Mouse (Mus musculus) right cerebral cortex, postnatal 14 days (tissue): ENCODE measurements around the gene 4930469K13Rik.
"Not testable (repeated sequence)": the region's sequence is repeated elsewhere in the genome, so short reads cannot be mapped to it uniquely, and the experiment has no call there.

Experiments
- DNase-seq: peaks from one replicate; pipeline ENCODE4 v3.0.0; 2022

Gene 4930469K13Rik

DNA sequence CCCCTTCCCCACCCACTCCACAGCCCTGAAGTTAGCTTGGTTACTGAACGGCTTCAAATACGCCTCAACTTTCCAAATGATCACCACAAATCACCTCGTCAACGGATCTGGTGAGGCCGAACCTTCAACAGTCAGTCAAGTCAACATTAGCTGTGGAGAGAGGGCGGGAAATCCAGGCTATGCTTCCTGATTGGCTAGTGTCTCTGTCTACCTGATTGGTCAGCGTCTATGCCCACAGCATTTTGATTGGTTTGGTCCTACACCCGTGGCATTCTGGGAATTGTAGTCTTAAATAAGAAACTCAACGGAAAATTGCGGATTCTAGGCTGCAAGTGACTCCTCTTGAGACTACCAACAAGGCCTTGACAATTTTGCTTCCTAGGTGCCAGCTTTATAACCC is at the start of gene 4930469K13Rik:
Gene 4930469K13Rik, minus strand, starts transcription at position 133 of the 400 bp plus-strand sequence.
- no peak for DNase-seq

DNA sequence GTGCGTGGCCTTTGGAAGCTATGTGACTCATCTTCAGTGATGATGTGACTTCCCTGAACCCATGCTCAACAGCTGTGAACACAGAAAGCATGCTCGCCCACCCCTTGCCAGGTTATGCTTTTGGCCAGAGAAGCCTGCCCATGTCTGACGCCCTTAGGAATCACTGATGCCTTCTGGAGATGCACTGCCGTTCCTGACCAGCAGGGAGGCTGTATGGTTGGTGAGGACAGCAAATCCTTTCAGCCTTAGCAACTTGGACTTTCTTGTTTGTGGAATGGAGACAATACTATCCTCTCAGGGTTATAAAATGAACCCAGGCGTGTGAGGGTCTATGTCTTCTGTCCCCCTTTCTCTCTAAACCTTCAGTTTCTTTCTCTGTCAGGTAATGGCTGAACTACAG is 48.6 kb upstream of the 4930469K13Rik start:
- no peak for DNase-seq

DNA sequence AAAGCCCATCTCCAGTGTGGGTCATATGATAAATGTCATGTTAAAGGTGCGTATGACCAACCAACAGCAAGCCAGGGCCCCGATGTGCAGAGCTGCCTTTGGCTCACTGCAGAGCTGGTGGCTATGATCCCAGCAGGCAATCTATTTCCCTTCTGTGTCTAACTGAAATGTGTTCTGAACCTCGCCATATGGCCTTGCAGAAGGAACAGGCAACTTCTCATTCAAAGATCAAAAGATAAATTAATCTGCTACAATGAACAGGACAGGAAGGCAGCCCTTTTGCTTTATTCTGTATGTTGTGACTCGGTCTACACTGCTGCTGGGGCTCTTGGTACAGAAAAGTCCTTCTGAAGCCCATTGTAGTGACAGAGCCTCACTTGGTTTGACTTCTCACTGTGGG is 46.1 kb upstream of the 4930469K13Rik start:
- no peak for DNase-seq

DNA sequence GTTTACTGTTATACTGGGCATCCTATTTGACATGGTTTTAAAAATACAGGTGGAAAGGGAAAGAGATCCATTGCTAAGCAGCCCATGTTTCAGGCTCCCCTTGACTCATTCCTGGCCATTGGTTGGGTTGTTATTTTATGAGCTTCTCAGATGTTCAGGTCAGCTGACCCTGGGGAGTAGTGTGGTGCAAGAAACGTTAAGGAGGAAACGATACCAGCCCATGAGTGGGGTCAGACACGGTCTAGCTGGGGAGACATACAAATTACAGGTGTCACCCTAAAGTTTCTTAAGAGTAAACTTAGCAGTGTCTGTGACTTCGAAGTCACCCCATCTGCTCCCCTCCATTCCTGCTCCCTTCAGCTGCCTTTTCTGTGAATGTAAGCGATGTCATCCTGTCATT is 45.6 kb upstream of the 4930469K13Rik start:
- DNase-seq, result no peak

DNA sequence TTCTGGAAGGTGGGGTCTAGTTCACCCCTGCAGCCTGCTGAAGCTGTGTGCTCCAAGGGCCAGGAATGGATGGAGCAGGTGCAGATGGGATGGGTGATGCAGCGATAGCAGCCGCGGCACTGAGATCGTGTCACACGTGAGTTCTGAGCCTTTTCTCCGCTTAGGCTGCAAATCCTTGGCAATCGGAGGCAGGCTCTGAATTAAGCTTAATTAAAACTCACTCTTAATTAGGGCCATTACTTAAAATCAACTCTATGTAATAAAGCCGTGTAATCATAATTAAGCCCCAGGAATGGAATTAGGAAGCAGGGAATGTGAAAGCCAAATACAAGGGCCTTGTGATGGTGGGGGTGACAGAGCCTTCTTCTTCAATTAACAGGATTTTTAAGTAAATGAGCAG is 40.9 kb upstream of the 4930469K13Rik start:
- no peak for DNase-seq

DNA sequence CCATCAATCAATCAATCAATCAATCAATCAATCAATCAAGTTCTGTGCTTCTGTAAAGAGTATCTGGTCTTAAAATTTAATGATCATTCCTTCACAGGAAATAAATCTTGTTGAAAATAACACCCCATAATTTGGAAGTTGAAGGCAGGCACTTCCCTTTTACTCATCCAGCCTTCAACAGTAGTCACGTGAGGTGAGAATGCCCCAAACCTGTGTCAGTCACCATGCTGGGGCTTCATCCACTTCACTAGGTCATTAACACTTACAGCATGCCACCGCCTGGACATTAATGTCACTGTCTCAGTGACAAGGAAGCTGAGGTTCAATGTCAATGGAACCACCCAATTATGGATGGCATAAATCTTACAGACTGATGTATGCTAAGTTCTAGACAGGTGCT is 30.1 kb upstream of the 4930469K13Rik start:
- no peak for DNase-seq

DNA sequence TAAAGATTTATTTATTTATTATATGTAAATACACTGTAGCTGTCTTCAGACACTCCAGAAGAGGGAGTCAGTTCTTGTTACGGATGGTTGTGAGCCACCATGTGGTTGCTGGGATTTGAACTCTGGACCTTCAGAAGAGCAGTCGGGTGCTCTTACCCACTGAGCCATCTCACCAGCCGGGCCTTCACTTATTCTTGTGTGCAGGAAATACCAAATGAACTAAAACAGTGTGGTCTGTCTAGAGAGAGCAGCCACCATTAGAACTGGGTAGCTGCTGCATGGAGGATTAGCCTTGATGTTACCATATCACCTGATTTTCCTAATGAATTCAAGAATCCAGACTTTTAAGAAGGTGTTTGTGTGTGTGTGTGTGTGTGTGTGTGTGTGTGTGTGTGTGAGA is 27.4 kb upstream of the 4930469K13Rik start:
- DNase-seq, result not testable (repeated sequence)

DNA sequence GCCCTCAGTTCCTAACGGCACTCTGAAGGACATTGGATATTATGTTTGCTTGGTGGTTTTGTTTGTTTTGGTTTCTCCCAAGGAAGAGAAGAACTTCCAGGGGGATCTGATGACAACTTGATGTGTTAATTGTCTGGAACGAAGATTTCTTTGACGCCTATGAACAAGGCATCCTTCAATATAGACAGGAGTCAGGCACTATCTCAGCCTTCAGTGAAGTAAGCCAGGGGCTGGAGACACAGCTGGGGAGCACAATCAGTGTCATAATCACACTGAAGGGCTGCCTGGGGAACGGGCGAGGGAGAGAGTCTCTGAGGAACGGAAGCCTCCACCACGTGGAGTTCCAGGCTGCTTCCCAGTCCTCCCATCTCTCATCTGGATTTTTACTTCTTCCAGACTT is 26.5 kb upstream of the 4930469K13Rik start:
- DNase-seq, result no peak

DNA sequence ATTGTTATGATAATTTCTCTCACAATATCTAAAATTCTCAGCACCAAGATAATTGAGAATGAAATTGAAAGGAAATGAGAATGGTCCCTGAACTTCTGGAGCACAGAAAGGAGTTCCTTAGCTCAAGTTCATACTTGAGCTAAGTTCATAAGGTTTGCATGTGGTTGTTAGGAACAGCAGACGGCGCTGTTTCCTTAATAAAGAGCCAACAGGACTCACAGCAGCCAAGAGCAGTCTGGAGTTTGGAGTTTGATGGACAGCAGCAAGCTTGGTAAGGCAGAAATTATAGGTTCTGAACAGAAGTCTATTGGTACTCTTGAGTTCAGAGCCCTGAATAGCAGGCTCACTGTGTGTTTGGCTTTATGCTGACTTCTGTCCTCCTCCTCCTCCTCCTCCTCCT is 24.8 kb upstream of the 4930469K13Rik start:
- DNase-seq, result peak; percentile 29

DNA sequence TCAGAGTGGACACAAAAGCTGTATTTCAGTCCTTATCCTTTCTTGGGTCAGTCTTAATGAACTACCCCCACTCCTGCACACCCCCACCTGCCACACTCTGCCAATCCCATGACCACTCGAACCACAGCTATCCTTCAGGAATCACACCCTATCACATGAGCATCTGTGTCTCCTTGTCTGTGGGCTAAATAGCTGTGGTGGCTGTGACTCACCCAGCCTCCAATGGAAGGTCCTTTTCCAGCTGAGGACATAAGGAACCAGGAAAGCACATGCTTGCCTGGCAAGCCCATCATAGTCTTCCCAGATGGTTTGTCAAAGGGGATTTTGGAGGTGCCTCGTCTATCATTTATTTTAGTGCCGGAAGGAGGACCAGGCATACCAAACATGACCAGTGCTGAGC is 20.0 kb upstream of the 4930469K13Rik start:
- DNase-seq, result no peak

DNA sequence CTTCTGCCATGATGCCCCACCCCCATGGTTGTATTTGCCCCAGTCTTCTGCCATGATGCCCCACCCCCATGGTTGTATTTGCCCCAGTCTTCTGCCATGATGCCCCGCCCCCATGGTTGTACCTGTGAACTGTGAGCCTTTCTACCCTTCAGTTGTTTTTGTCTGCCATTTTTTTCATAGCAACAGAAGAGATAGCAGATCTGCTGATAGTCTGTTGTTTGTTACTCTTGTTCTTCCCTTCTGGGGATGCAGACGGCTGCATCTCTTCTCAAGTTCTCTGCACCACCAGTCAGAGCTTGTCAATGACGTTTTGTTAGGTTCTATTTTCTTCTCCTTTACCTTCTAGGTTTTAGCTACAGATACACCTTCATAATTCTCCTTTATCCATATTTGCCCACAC is 19.2 kb upstream of the 4930469K13Rik start:
- no peak for DNase-seq

DNA sequence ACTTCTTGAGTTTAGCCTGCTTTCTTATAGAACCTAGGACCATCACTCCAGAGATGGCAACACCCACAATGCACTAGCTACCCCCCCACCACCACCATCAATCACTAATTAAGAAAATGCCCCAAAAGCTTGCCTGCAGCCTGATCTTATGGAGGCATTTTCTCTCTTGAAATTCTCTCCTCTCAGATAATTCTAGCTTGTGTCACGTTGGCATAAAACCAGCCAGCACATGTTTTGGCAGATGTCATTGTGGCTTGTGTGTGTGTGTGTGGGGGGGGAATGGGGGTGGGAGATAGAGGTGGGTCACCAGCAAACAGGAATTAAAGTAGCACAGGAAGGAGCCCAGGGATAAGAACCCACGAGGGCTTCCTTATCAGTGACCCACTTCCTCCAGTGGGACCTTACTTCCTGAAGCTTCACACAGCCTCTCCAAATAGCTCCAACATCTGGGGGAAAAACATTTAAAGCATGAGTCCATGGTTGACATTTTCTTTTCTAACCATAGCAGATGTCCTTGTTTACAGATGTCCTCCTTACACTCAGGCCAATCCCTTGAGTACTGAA is 18.3 kb upstream of the 4930469K13Rik start:
- no peak for DNase-seq

DNA sequence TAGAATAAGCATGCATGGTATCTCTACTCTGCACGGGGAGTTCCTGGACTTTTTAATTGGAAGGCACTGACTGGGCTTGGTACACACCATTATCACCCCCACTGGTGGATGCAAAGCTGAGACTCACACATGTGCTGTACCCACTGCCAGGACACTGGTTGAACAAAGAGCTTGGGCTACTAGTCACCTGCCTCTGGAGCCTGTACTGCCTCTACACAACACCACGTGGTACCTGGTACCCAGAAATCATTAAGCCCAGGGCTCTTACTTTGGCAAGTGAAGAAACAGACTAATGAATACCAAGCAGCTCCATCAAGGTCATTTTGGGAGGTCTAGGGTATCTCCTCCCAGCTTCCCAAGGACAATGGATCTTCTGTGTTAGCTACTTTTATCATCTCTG is 15.4 kb upstream of the 4930469K13Rik start:
- no peak for DNase-seq

DNA sequence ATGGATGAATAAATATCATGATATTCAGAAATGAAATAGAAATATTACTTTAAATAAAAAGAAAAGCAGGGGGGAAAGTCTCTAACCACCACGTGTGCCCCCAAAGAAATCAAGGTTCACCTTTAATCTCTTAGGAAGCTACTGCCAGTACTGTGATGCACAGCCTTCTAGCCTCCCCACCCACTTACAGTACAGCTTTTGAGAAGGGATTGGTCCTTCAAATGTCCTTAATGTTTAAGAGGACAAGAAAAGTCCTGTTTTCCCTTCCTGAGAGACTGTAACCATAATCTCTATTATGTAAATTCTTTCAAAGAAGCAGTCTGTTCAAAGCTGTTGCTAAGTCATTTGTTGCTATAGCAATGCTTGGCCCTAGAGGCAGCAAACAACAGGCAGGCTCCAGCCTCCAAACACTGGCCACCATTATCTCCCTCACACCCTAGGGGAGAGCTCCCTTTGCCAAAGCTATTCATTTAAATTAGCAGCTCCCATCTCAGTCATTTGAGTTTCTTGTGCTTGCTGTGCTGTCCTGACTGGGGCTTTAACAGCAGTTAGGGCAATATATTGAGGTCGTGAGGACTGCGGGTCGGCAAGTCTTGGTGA is 14.5 kb upstream of the 4930469K13Rik start:
- DNase-seq, result no peak

DNA sequence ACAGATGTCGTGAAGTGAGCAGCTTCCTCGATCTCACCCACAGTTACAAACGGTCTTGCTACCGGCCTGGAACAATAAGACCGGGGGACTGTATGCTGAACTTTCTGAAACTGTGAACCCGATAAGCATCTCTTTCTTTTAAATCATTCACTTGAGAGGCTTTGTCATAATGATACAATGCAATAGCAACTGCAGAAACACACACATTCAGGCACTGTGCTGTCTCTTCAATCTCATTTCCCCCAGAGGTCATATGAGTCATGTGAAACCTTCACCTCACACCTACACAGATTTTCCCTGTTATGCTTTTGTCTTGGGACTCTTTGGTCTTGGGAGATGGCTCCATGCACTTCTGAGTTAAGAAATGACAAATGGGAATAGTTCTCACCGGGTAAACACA is 13.6 kb upstream of the 4930469K13Rik start:
- DNase-seq, result no peak

DNA sequence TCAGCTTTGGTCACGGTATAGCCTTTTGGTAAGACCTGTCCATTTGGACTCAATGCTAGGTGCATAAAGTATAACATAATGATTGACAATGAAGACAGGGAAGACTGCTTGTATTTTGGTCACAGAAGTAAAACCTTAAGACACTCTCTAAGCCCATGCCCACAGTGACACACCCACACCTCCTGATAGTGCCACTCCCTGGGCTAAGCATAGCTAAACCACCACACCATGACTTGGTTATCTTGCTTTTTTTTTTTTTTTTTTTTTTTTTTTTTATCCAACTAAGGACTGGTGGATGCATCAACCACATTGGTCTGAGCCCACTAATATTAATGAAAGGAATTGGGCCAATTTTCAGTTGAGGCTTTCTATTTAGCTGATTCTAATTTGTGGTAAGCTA is 10.9 kb upstream of the 4930469K13Rik start:
- no peak for DNase-seq

DNA sequence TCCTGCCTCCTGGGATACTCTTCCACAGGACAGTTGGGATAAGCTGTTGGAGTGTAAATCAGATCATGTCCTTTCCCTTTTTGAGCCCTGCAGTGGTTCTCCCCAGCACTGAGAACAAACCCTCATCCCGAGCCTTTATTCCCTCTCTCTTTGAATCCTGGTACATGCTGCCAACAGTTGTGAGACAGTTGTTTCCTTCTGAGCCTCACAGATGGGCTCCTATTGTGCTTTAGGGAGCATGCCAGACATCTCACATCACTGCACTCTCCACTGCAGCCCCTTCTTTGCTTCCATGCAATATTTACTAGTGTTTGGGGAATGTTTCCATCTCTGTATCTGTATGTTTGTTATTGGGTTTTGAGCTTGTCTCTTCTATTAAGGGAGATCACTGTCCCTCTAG is 6.6 kb upstream of the 4930469K13Rik start:
- DNase-seq, result no peak

DNA sequence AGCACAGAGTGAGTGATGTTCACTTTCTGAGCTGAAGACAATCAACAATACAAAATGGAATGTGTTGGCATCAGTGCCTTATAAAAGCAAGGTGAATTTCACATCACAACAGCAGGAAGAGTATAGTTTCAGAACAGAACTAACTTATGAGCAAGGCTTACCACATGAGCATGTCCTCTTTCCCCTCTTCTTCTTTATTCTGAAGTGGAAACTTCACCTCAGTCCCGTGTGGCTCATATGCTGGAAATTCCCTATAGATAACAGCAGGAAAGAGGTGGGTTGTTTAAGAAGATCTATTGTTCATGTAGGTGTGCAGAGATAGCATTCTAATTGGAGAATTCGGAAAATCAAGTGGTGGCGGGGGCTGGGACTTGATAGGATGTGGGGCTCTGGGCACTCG is 3.5 kb upstream of the 4930469K13Rik start:
- DNase-seq, result no peak

DNA sequence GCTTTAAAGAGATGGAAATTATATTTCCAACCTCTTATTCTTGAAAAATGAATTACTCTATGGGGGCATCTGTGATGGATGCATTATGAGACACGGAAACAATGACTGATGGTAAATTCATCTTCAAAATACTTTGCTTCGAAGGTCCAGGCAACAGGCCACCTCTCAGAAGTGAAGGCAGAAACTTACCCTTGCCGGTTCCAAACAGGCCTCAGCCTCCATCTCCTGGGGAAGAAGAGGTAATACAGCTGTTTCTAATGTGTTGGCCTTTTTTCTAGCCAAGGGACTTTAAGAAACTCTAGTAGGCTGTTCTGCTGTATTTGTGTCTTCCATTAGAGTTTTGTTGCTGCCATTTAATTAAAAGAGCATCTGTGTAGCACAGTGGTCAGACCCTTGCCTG is 11.3 kb downstream of the 4930469K13Rik start:
- DNase-seq, result no peak

DNA sequence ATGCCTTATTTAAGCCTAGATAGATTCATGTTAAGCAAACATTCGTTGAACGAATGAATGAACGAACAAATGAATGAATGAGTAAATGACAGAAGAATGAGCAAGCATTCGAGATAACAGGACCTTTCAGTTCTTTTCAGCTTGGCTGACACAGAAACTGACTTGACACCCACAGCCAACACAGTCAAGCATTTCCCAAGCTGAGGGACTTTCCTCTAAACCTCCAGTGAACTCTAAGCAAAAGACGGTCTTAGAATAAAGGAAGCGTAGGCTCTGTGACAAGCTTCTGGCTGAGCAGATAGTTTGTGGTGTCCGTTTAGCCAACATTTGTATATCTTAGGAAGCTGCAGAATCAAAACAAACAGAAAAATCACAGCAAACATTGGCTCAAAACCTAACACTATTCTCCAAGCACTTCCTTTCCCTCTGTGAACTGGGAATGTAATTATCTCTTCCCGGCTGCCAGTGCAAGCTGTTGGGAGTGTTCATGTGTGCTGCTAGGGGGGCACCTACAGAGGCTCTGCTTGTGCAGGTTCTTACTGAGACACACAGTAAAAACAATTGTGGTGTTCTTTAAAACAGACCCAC is 12.1 kb downstream of the 4930469K13Rik start:
- no peak for DNase-seq

DNA sequence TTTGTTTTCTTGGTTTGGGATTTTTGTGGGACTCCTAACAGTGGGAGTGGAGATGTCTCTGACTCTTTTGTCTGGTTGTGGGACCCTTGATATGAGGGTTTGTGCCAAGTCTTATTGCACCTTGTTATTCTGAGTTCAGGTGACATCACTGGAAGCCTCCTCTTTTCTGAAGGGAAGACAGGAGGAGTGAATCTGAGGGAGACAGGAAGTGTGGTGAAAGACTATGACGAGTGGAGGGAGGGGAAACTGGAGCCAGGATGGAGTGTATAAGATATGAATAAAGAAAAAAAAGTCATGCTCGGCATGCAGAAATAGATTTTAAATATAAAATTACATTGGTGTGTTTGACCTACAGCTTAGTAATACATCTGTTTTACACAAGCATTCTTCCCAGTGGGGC is 13.7 kb downstream of the 4930469K13Rik start:
- DNase-seq, result no peak

DNA sequence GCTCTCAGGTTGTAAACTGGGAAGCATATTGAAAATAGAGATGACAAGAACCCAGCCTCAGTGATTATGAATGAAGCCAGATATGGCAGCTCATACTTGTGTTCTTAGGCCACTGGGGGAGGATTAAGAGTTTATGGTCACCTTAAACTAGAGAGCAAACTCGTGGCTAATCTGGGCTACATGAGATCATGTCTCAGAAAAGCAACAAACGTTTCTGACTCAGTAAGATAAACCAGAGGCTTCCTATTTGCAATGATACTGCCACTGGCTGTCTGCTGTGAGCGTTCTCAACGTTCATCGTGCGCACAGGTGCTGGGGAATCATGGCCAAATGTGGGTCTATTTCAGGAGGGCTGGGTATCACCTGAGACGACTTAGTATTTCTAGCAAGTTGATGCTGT is 14.6 kb downstream of the 4930469K13Rik start:
- DNase-seq, result no peak

DNA sequence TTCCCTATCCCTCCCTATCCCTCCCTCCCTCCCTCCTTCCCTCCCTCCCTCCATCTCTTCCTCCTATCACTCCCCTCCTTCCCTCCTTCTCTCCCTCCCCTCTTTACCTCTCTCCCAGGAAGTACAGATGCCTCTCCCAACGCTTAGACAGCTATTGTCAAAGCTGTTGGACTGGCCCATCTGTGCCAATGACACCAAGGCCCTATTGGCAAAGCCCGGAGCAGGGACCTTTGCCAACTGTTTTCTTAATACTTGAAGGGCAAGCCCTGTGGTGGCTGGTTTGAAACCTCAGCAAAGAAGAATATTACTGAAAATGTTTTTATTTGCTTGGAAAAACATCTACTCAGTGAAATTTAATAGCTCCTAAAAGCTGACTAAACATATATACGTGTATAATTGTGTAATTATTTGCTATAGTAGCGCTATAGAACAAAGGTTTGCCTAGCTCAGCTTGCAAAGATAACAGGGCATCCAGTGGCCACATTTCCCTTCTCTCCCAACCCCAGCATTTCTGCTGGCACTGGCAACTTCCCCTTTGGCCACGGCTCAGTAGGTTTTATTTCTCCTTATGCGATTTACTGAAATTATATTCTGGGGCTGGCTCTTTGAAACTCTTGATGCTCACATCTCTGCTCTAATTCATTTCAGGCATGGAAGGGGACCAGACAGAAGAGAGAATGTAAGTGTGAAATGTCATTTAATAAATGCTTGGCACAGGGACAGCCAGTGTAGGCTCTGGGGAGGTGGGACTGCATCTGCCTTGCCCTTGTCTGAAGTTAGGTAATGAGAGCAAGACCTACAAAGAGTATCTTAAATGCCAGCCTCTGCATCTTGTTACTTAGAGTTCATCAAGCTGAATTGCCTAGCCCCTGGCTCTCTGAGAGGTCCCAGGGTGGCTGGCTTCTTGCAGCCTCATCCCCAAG is 18.6 kb downstream of the 4930469K13Rik start:
- no peak for DNase-seq

DNA sequence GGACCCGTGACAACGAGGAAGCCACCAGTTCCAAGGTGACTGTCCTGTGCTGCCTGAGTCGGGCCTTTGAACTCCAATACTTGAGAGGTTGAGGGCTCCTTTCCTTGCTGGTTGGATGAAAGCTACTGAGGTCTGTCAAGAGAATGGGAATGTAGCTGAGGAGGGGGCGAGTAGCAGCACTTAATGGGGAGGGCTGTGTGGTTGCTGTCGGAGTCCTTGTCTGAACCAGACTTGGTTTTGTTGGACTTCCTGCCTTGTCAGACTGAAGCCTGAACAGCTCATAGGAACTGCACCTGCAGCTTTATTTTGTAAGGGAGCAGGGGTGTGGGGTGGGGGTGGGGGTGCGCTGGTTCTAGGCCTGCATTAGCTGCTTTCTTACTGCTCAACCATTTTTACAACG is 19.8 kb downstream of the 4930469K13Rik start:
- no peak for DNase-seq
